Mouse (Mus musculus) neural tube, embryonic 13.5 days (tissue): ENCODE data around the gene Plscr3. TPM values are rescaled to one million over a fixed set of nuclear protein-coding genes. Genes with fewer than 3 reads are reported as not detected.

Experiments
- ATAC-seq: fragments of 200-750 bp; cut with Nextera tagmentation; 2 replicates; pipeline ENCODE4 v1.8.0; 2017; ENCODE audit warnings: low read depth, mild to moderate bottlenecking, moderate TSS enrichment, moderate library complexity
- H3K27ac ChIP-seq: fragments of 300-500 bp; sonication (generic); replicated peaks from 2 replicates; pipeline ENCODE4 v1.5.1; 2015; ENCODE audit warnings: moderate library complexity, mild to moderate bottlenecking, inconsistent platforms
- H3K27me3 ChIP-seq: fragments of 300-500 bp; sonication (generic); 2 replicates; pipeline ENCODE4 v1.6.1; 2015; ENCODE audit warnings: mild to moderate bottlenecking, inconsistent platforms
- H3K36me3 ChIP-seq: fragments of 300-500 bp; sonication (generic); 2 replicates; pipeline ENCODE4 v1.6.1; 2015; ENCODE audit warnings: mild to moderate bottlenecking, inconsistent platforms
- H3K4me1 ChIP-seq: fragments of 300-500 bp; sonication (generic); replicated peaks from 2 replicates; pipeline ENCODE4 v1.6.1; 2015; ENCODE audit warnings: inconsistent platforms
- H3K4me2 ChIP-seq: fragments of 300-500 bp; sonication (generic); 2 replicates; pipeline ENCODE4 v1.6.1; 2015; ENCODE audit warnings: inconsistent platforms, mild to moderate bottlenecking, moderate library complexity
- H3K4me3 ChIP-seq: fragments of 300-500 bp; sonication (generic); 2 replicates; pipeline ENCODE4 v1.5.1; 2015; ENCODE audit warnings: mild to moderate bottlenecking, inconsistent platforms
- H3K9ac ChIP-seq: fragments of 300-500 bp; sonication (generic); 2 replicates; pipeline ENCODE4 v1.6.1; 2015; ENCODE audit warnings: moderate library complexity, mild to moderate bottlenecking, inconsistent platforms
- H3K9me3 ChIP-seq: fragments of 300-500 bp; sonication (generic); 2 replicates; pipeline ENCODE4 v1.6.1; 2016; ENCODE audit warnings: inconsistent platforms
- WGBS: fragments of 180-500 bp; shearing (Covaris S2); methylation state at CpG from one replicate; pipeline ENCODE4 v1.1.7; 2015; 5-methylcytosine and 5-hydroxymethylcytosine counted together
- polyA plus RNA-seq: library from polyadenylated mRNA; unstranded; fragments of >200 nt; fragmentation: Nextera tagmentation; extraction: Ambion mirVana; gene quantifications from 2 replicates; pipeline ENCODE4 v1.2.1, GENCODE M21; 2015

The Plscr3 gene
- polyA plus RNA-seq, 1 experiment from 2014 or later = 65.6 TPM

- Histone ChIP-seq H3K9ac (no peak overlapping the region), H3K36me3 (no peaks in the 10 kb centered on the region), H3K27me3 (no peaks in the 10 kb centered on the region), H3K4me1 (0 out of 2 replicates have a peak, but pooled peaks cover 6% of the 10 kb centered on the region), H3K27ac (no peak overlapping the region), H3K4me3 (no peak overlapping the region), H3K4me2 (no peak overlapping the region), H3K9me3 (no peaks in the 10 kb centered on the region)
- 85% methylated on average over 4 of the region's 4 CpGs for WGBS
- ATAC-seq = no peak
Measured at GRCm38 (mm10) chr11:69872451-69872850, 26.3 kb downstream of the Plscr3 start.

- H3K9ac ChIP-seq = no peak overlapping the region
- no peaks in the 10 kb centered on the region for H3K9me3 ChIP-seq
- H3K36me3 ChIP-seq = no peaks in the 10 kb centered on the region
- H3K27ac ChIP-seq = no peak overlapping the region
- WGBS = 74% methylated on average over 7 of the region's 7 CpGs
- no peak for ATAC-seq
- peaks cover 8% of the 10 kb centered on the region; the same call in 1 of the 2 replicates for H3K27me3 ChIP-seq
- peaks cover 34% of the 10 kb centered on the region for H3K4me1 ChIP-seq
- no peak overlapping the region for H3K4me3 ChIP-seq
- no peak overlapping the region for H3K4me2 ChIP-seq
Measured at GRCm38 (mm10) chr11:69876186-69876585, 30.0 kb downstream of the Plscr3 start.

- H3K4me2 ChIP-seq = peak overlapping the region; percentile 39
- peak overlapping the region; percentile 15; the same call in 1 of the 2 replicates for H3K4me3 ChIP-seq
- peak; percentile 5; the same call in 1 of the 2 replicates for ATAC-seq
- H3K27me3 ChIP-seq = peaks cover 11% of the 10 kb centered on the region
- H3K9me3 ChIP-seq = no peaks in the 10 kb centered on the region
- H3K4me1 ChIP-seq = peaks cover 40% of the 10 kb centered on the region
- no peak overlapping the region for H3K27ac ChIP-seq
- no peaks in the 10 kb centered on the region for H3K36me3 ChIP-seq
- 0 out of 2 replicates have a peak overlapping the region, but pooled peaks have one; percentile 4 for H3K9ac ChIP-seq
- 2% methylated on average over 12 of the region's 12 CpGs for WGBS
Measured at GRCm38 (mm10) chr11:69876867-69877266, 30.7 kb downstream of the Plscr3 start.

- 93% methylated on average over 11 of the region's 11 CpGs for WGBS
- Histone ChIP-seq H3K27ac (no peak within 1 kb of the TSS), H3K27me3 (peaks cover 15% of the 10 kb centered on the region), H3K4me1 (peaks cover 41% of the 10 kb centered on the region), H3K4me3 (peak within 1 kb of the TSS; percentile 15; the same call in 1 of the 2 replicates), H3K4me2 (peak within 1 kb of the TSS; percentile 39), H3K9me3 (no peaks in the 10 kb centered on the region), H3K36me3 (no peaks in the 10 kb centered on the region), H3K9ac (peak within 1 kb of the TSS; percentile 4; the same call in 1 of the 2 replicates)
- ATAC-seq = no peak
Measured at GRCm38 (mm10) chr11:69877878-69878277, 31.7 kb downstream of the Plscr3 start, which contains the start of gene Tmem95. Gene Tmem95 (minus strand): TSS chr11:69878018.

GRCm38 (mm10) chr11:69878399-69878798 lies 32.2 kb downstream of the Plscr3 start:
- no peak for ATAC-seq
- Histone ChIP-seq H3K9me3 (no peaks in the 10 kb centered on the region), H3K4me3 (no peak overlapping the region), H3K27me3 (peaks cover 15% of the 10 kb centered on the region), H3K4me2 (no peak overlapping the region), H3K4me1 (peaks cover 41% of the 10 kb centered on the region), H3K9ac (no peak overlapping the region; the same call in 1 of the 2 replicates), H3K27ac (no peak overlapping the region), H3K36me3 (no peaks in the 10 kb centered on the region)
- WGBS = 81% methylated on average over 3 of the region's 3 CpGs

GRCm38 (mm10) chr11:69878952-69879351 lies 32.8 kb downstream of the Plscr3 start:
- H3K4me3 ChIP-seq = no peak overlapping the region
- H3K27ac ChIP-seq = no peak overlapping the region
- H3K4me2 ChIP-seq = peak overlapping the region; percentile 74
- H3K9me3 ChIP-seq = no peaks in the 10 kb centered on the region
- H3K27me3 ChIP-seq = peaks cover 15% of the 10 kb centered on the region
- H3K4me1 ChIP-seq = peaks cover 41% of the 10 kb centered on the region
- H3K9ac ChIP-seq = no peak overlapping the region
- no peaks in the 10 kb centered on the region for H3K36me3 ChIP-seq
- 89% methylated on average over 6 of the region's 6 CpGs for WGBS
- ATAC-seq = no peak

- no peaks in the 10 kb centered on the region for H3K36me3 ChIP-seq
- no peaks in the 10 kb centered on the region for H3K9me3 ChIP-seq
- H3K9ac ChIP-seq = peak overlapping the region; percentile 65; the same call in 1 of the 2 replicates
- no peak for ATAC-seq
- 55% methylated on average over 15 of the region's 15 CpGs for WGBS
- H3K4me2 ChIP-seq = peak overlapping the region; percentile 74
- H3K4me1 ChIP-seq = peaks cover 41% of the 10 kb centered on the region
- peaks cover 15% of the 10 kb centered on the region for H3K27me3 ChIP-seq
- H3K27ac ChIP-seq = no peak overlapping the region
- H3K4me3 ChIP-seq = peak overlapping the region; percentile 42
Measured at GRCm38 (mm10) chr11:69879711-69880110, 33.5 kb downstream of the Plscr3 start.

GRCm38 (mm10) chr11:69880506-69880852 lies 34.3 kb downstream of the Plscr3 start:
- Histone ChIP-seq H3K4me1 (peaks cover 41% of the 10 kb centered on the region), H3K4me2 (peak overlapping the region; percentile 74), H3K9me3 (no peaks in the 10 kb centered on the region), H3K9ac (peak overlapping the region; percentile 65), H3K36me3 (no peaks in the 10 kb centered on the region), H3K4me3 (peak overlapping the region; percentile 42), H3K27ac (peak overlapping the region; percentile 72; the same call in 1 of the 2 replicates), H3K27me3 (peaks cover 15% of the 10 kb centered on the region)
- WGBS = under 1% methylated on average over 18 of the region's 18 CpGs
- peak; percentile 17 for ATAC-seq

GRCm38 (mm10) chr11:69880853-69881603 lies 34.9 kb downstream of the Plscr3 start, which contains the start of gene Kctd11:
Gene Kctd11 (minus strand): TSS chr11:69881406.
- Histone ChIP-seq H3K27me3 (peaks cover 15% of the 10 kb centered on the region), H3K9me3 (no peaks in the 10 kb centered on the region), H3K36me3 (no peaks in the 10 kb centered on the region), H3K27ac (peak within 1 kb of the TSS; percentile 72), H3K4me3 (peak within 1 kb of the TSS; percentile 42), H3K4me1 (peaks cover 41% of the 10 kb centered on the region), H3K9ac (peak within 1 kb of the TSS; percentile 65), H3K4me2 (peak within 1 kb of the TSS; percentile 74)
- WGBS = under 1% methylated on average over 46 of the region's 46 CpGs
- ATAC-seq = peak; percentile 76

GRCm38 (mm10) chr11:69881787-69882670 lies 35.9 kb downstream of the Plscr3 start:
- H3K9ac ChIP-seq = peak overlapping the region; percentile 65
- H3K36me3 ChIP-seq = no peaks in the 10 kb centered on the region
- no peak for ATAC-seq
- WGBS = 63% methylated on average over 21 of the region's 21 CpGs
- H3K27me3 ChIP-seq = peaks cover 15% of the 10 kb centered on the region
- peak overlapping the region; percentile 42 for H3K4me3 ChIP-seq
- peaks cover 40% of the 10 kb centered on the region for H3K4me1 ChIP-seq
- peak overlapping the region; percentile 72; the same call in 1 of the 2 replicates for H3K27ac ChIP-seq
- no peaks in the 10 kb centered on the region for H3K9me3 ChIP-seq
- H3K4me2 ChIP-seq = peak overlapping the region; percentile 74

- no peaks in the 10 kb centered on the region for H3K36me3 ChIP-seq
- peaks cover 15% of the 10 kb centered on the region for H3K27me3 ChIP-seq
- peaks cover 32% of the 10 kb centered on the region for H3K4me1 ChIP-seq
- H3K4me2 ChIP-seq = no peak overlapping the region
- no peak for ATAC-seq
- H3K4me3 ChIP-seq = no peak overlapping the region
- 65% methylated on average over 4 of the region's 4 CpGs for WGBS
- H3K9me3 ChIP-seq = no peaks in the 10 kb centered on the region
- H3K27ac ChIP-seq = no peak overlapping the region
- no peak overlapping the region for H3K9ac ChIP-seq
Measured at GRCm38 (mm10) chr11:69883066-69883465, 36.9 kb downstream of the Plscr3 start.
